Mouse (Mus musculus) retina, embryonic 14.5 days (tissue): ENCODE measurements around the gene Bpi.

ENCODE experiments used
- DNase-seq: peaks from one replicate; pipeline ENCODE4 v3.0.0-alpha.2; 2015; ENCODE audit warnings: low spot score

The Bpi gene

DNA sequence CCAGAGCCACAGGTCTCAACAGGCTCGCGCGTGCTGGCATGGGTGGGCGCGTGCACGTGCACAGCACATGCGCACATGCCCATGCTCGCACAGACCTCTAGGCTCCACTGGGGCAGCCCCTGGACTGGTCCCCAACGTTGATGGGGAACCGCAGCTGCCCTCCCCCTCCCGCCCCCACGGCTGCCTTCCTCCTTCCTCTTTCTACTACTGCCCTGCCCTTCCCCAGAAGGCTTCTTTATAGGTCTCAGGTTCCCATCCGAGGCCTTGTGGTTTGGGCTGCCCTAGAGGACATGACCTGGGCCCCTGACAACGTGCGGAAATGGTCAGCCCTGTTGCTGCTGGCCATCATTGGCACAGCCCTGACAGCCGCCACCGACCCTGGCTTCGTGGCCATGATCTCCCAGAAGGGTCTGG, at the start of gene Bpi:
Gene Bpi (plus strand): TSS at position 90 of the 414 bp plus-strand sequence.
- no peak for DNase-seq

DNA sequence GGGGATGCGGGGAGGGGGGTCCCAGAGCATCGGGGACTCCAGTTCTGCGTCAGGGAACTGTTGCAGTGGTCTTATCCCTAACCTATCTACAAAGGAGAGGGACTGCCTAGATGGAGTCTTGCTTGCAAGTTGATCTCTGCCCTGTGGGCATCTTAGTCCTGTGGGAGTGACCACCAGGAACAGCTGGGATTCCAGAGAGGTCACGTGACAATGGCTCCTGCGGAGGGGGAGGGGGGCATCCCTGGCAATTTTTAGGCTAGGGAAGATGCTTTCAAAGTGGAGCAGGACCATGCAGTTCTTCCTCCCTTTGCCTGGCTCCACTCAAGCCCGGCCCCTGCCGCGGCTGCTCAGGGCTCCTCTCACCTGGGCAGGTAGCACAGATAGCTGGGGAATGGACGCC, 48.1 kb upstream of the Bpi start:
- no peak for DNase-seq

DNA sequence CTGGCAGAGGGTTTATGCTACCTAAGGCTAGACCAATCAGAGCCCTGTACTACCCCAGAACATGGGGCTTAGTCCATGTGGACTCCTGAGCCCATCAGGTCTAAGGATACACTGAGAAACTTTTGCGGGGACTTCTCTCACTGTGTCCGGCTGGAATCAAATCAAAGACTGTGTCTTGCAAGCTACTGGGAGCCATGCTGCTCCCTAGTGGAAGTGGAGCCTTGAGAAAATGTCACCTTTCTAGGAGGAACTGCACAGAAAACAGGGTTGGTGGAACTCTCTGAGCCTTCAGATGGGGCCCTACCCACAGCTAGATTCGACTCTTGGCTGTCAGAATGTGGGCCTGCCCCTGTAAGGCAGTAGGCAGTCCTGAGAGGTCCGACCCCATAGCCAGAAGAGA, 47.4 kb upstream of the Bpi start:
- DNase-seq = peak; percentile 88

DNA sequence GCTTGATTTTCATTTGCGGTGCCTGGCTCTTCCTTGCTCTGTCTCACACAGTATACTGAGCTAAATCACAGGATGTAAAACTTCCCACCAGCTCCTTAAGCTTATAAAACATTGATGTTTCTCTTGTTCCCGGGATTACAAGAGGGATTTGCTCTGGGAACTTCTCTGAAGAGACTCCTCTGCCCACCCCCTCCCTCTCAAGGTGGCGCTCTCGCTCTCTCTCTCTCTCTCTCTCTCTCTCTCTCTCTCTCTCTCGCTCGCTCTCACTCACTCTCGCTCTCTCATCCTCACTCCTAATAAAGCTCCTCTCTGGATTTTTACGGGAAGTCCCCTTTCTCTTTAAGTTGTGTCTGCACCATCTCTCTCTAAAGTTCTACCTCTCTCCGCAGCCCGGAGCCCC, 46.9 kb upstream of the Bpi start:
- no peak for DNase-seq

DNA sequence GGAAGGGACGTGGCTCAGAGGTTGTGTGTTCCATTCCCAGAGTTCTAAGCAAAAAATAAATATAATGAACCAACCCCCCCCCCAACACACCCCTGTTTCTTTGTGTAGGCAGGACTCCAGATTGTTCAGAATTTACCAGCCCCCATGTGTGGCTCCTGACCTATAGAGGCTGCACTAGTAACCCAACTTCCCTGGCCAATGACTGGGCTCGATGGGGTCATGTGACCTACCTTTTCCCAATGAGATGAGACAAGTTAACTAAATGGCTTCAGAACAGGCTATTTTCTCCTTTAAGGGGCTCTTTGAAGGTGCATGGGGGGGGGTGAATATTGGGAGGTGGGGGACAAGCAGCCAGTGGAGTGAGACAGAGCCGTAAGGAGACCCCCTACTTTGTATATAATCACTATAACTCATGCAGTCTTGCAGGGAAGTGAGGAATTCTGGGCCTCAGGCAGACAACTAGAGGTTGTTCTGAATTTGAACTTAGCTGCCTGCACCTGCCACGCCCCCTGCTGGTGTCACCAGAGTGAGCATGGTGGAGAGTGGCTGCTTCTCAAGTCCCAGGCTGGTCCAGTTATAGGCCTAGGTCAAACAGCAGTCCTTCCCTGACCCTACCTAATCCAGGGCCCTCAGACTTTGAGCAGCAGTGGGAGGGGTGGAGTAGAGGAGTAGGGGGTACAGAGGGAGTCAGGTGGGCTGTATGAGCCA, 46.0 kb upstream of the Bpi start:
- DNase-seq = no peak

DNA sequence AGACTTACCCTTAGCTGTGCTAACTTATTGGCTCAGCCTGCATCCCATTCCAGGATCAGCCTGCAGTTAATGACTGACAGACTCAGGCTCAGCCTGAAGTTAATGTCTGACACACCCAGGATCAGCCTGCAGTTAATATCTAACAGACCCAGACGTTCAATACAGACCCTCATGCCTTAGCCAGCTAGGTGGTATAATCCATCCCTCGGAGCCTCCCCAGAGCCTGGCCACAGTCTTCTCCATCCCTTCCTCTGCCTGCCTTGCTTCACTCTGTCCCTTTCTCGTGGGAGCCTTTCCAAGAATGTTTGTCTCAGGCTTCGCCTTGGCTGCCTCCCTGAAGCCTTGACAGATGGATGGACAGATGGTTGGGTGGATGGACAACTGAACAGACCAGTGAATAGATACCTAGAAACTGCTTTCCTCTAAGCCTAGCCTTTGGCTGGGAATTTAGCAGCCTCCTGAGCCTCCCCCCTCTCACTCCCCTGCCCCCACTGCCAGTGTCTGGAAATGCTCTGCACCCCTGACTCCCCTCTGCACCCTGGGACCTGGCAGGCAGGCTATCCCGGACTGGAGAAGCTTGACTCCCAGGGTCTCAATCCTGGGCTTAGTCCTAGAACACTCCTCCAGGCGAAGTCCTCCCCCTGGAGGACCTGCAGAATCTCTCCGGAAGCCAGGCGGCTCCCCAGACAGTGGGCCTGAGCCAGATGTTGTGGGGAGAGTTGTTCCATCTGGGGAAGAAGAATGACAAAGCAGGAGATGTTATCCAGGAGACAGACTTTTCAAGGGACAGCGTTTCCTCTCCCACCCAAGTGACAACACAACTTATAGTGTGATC, 42.4 kb upstream of the Bpi start:
- DNase-seq = no peak

DNA sequence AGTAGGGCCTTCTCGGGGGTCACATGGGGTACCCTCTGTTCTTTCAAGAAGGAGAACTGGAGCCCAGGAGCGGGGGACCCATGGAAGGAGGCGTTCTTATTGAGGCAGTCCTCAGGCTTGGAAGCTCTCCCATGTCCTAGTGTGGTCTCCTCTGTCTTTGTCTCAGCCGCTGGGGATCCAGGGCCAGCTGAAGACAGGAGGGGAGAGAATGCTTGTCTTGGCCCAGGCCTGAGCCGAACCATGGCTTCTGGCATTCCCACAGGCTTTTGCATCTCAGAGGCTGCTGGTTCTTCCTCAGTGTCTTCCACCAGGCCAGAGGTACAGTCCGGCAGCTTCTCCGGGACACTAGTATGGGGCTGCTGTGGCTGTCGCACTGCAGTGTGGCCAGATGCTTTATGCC, 41.4 kb upstream of the Bpi start:
- DNase-seq = no peak

DNA sequence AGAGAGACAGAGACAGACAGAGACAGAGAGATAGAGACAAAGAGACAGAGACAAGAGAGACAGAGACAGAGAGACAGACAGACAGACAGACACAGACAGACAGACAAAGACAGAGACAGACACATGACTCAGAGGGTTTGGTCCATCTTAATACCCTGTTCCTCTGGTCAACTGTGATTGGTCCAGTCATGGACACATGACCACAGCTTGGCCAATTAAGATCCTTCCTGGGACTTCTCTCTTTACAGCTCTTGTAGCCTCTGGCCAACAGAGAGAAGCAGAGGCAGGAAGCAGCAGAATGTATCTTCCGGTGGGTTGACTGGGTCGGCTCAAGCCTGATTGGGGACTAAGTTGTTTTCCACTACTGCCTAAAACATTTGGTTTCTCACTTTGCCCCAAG, 38.3 kb upstream of the Bpi start:
- no peak for DNase-seq

DNA sequence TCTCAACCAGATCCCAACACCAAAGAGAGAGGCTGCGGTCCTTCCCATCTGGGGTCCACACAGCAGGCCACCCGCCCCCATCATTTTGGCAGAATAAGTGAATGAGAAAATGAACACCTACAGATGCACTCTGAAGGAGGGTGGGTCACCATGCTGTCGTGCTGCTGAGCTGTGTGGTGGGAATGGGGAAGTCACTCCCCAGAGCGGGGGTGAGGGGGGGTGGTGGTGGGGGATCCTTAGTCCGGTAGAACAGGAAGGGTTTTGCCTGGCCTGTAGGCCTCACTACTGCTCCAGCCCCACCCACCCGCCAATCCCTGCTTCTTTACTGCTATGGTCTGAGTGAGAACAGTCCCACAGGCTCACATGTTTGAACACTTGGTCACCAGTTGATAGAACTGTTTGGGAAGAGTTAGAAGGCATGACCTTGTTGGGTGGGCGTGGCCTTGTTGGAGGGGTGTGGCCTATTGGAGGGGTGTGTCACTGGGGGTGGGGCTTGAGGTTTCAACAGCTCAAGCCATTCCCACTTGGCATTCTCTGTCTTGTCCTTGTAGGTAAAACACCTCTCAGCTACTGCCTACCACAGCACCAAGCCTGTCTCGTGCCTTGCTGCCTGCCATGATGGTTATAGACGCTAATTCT, 36.3 kb upstream of the Bpi start:
- DNase-seq = no peak

DNA sequence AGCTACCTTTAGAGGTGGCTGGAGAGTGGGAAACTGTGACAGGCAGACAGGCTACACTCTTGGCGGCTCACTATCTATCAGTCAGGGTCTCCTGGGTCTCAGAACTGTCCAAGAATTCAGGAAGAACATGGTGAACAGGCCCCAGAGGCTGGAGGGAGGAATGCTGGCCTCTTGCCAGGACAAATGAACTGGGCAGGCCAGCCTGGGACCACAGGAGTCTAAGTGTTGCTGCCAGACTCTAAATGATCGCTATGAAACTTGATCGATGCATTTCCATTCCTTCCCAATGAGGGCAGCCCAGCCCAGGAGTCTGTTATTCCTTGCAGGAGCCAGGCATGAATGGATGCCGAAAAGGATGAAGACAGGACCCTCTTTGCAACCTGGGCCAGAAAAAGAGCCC, 35.2 kb upstream of the Bpi start:
- no peak for DNase-seq

DNA sequence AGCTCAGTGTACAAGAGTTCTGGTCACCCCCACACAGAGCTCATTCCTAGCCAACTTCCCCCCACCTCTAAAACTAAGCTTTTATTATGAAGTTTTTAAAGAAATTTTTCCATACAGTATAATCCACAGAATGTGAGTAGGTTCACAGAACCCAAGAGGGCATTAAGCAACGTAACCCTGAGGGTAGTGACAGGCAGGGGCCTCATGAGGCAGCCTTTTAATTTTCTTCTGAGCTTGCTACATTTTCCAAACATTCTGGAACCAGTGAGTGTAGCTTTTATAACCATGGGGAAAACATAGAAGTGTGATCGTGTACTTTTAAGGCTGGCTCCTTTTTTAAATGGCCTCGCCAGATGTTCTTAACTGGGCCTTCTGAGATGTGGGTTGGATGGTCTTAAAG, 34.4 kb upstream of the Bpi start:
- DNase-seq = no peak

DNA sequence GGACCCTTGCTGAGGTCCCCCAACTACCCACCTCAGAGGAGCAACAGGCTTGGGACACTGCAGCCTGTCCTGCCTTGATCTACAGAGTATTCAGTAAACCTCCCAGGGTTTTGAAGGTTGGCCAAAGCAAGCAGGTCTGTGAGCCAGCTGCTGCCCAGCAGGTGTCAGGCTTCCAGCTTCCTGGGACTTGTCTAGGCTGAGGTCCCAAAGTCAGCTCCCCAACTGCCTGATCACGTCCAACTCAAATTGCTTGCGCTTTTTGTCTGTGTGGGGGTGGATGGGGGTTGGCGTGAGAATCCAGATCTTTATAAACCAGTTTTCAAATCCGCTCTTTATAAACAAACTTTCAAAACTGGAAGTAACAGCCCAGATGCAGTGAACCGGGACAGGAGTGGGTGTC, 32.6 kb upstream of the Bpi start:
- DNase-seq = no peak

DNA sequence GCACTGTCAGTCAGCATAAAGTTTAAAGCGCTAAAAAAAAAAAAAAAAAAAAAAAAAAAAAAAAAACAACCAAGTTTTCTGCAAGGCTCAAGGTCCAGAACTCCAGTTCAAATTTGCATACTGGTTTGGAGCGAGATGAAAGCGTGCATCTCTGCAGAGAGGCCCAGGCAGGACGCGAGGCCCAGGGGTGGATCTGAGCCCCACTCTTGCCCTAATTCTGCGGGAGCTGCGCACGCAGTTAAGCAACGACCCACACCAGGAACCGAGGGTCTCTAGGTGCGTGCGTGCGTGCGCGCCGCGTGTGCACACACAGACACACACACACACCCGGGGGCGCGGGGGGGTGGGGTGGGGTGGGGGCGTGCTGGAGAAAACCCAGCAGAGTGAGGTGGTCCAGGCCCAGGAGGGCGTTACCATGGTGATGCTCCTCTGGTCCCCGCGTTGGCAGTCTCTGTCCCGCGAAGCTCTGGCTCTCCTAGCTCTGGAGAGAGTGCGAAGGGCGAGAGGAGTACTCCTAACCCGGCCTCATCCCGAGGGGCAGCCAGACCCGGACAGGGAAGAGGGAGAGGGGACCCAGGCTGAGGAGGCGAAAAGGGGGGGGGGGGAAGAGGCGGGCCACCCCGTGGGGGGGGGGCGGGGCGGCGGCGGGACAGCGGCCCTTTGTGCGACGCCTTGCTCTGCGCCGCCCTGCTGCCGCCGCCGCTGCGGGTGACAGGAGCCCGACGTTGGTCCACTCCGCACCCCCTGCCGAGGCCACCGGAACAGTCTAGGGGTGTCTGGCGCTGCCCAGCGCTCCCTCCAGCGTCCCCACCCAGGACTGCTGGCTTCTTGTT, 29.0 kb upstream of the Bpi start, which contains the start of gene D630003M21Rik:
Gene D630003M21Rik (minus strand): TSS at position 553 of the 833 bp plus-strand sequence.
- DNase-seq = peak; percentile 69

DNA sequence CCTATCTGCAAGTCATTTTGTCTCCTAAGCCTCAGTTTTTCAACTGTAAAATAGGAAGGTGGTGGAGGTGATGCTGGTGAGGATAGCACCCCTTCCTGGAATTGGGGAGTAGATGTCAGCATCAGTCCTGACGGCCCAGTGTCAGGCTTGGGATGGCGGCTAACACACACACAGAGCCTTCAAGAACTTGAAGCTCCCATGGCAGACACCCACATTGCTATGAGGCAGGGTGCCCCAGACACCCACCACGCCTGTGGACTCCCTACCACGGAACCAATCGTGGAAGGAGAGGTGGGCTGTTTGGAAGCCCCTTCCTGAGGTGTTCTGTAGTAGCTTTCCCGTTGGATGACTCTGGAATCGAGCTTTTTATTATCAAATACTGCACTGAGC, 28.4 kb upstream of the Bpi start:
- no peak for DNase-seq

DNA sequence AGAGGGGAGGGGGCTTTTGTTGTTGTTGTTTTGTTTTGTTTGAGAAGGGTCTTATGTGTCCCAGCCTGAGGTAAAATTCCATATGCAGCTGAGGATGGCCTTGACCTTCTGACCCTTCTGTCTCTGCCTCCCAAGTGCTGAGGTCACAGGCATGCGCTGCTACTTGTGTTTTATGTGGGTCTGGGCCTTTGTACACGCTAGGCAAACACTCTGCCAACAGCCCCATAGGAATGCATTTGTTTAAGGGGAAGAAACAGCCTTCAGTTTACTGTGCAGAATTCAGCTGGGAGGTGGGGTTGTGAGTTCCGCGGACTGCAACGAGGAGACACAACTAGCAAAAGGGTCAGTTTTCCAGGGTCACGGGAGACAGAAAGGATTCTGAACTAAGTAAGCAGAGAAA, 27.3 kb upstream of the Bpi start:
- no peak for DNase-seq

DNA sequence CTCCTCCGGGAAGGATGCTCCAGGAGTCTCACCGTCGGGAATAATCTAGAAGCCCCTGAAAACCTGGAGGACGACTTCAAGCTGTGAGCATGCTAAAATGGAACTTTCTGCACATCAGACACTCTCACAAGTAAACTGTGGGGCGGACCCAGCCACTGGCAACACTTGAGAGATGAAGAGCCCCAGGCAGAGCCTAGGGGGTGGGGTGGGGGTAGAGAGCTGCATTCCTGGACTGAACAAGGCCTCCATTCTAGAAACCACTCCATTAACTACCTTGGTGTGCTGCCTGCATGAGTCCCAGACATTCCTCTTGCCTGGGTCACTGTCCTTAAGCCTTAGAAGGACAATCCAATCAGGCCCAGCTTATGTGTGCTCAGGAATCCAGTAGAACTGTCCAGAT, 26.8 kb upstream of the Bpi start:
- no peak for DNase-seq

DNA sequence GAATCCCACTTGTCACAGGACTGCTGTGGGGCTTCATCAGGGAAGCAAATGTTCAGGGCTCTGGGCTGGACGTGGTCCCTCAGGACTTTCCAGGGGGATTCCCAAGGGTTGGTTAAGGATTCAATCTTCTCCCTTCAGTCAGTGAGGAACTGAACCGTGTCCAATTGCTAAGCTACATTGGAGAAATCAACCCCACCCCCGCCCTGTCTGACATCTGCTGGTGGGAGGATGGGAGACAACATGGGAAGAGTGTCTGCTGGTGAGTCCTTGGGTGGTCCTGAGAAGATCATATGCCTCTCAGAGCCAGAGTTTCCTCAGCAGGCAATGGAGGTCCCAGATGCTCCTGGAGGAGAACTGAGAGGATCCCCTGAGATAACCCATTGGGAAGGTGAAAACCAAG, 25.5 kb upstream of the Bpi start:
- DNase-seq = no peak

DNA sequence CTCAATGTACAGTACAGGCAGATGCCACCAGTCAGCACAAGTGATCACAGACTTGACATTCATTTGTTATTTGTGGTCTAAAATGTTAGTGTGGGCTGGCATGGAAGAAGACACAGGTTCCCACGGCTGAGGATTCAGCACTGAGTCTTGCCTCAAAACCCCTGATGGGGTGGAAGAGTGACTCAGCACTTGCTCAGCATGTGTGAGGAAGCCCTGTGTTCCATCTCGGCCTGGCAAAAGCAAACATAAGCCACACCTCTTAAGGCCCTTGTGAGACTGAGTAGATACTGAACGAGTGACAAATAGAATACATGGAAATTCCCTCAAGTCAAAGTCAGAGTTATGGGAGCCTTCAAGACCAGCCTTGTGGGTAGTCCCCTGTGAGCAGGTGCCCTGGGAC, 24.8 kb upstream of the Bpi start:
- no peak for DNase-seq

DNA sequence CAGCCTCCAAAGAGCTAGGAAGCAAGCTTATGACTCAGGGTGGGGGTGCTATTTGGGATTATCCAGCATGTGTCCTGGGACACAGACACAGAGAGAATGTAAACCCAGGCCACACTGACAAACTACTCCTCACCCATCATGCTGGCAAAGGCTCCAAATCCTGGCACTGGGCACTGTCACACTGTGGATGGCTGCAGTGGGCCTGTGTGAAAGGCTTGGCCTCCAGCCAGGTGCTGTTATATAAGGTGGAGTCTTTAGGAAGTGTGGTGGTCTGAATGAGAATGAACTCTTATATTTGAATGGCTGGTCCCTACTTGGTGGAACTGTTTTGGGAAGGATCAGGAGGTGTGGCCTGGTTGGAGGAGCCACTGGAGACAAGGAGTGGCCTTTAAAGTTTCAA, 21.2 kb upstream of the Bpi start:
- no peak for DNase-seq

DNA sequence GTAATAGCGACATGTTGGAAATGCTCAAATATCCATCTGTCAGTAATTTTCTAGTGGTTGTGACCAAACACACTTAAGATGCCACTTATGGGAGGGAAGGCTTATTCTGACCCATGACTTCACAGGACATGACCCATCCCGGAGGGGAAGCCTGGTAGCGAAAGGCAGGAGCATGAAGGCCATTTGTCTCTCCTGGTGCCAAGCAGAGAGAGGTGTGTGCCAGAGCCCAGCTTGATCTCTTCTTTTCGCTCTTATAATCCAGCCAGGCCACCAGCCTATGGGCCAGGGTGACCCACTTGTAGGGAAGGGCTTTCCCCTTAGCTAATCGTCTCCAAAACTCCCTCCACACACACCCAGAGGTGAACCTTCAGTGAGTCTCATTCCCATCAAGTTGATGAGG, 19.8 kb upstream of the Bpi start:
- DNase-seq = no peak

DNA sequence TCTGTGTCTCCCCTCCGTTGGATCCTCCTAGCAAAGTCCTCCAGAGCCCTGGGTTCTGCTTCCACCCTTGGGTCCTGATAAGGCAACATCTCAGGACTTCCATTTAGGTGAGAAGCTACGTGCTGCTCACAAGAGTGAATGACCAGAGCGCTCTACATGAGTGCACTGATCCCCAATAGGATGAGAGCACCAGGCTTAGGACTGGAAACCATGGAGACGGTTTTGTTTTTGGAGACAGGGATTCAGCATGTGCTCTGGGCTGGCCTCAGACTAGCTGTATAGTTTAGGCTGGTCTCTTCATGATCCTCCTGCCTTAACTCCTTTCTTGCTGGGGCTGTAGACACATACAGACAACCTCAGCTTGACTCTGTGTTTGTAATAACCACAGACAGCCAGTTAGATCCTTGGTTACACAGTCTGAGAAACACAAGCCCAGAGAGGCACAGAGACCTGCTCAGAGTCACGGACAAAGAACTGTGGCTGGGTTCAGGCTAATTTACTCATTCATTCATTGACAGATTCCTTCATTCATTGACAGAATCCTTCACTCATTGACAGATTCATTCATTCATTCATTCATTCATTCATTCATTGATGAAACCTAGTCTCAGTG, 16.7 kb upstream of the Bpi start:
- no peak for DNase-seq
